Mouse (Mus musculus) v-Abl transformed pro-B cells (cell line): Measurements from ENCODE around the gene Bpifa6.
"Not testable (repeated sequence)": the region's sequence is repeated elsewhere in the genome, so short reads cannot be mapped to it uniquely, and the experiment has no call there.

Experiments used
- in situ Hi-C, 2 experiments: fragments of 400-800 bp; cut with MboI; formaldehyde crosslinking; loops; one replicate each; pipeline ENCODE4 v1.15.1; 2025; ENCODE audit not compliant: unreplicated experiment in 2 of 2

Gene Bpifa6

DNA sequence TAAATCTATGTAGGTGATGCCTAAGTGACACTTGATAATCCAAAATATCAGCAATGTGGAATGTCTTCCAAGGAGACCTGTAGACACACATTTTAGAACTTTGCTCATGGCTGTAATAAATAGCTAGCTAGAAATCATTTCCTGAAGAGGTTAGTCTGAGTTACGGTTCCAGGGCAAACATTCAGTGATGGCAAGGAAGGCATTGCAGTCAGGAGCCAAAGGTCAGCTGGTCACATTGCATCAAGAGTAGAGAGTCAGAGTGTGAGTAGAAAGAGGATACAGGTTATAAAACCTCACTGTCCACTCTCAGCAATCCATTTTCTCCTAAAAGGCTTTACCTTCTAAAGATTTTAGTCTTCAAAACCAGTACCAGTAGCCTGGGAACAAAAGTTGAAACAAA, 43.2 kb downstream of the Bpifa6 start:
- in situ Hi-C loops = no loop called here

DNA sequence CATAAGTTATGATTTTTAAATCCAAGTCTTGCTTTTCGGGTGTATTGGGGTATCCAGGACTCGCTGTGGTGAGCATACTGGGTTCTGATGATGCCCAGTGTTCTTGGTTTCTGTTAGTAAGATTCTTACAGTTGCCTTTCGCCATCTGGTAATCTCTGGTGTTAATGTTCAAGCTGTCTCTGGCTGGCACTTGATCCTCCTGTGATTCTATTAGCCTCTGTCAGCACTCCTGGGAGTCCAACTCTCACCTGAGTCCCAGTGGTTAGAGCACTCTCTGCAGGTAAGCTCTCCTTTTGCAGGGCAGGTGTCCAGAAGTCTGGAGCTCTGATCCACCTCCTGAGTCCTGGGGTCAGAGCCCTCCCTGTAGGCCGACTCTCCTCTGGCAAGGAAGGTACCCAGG, 49.9 kb downstream of the Bpifa6 start:
- in situ Hi-C loops = not testable (repeated sequence)

DNA sequence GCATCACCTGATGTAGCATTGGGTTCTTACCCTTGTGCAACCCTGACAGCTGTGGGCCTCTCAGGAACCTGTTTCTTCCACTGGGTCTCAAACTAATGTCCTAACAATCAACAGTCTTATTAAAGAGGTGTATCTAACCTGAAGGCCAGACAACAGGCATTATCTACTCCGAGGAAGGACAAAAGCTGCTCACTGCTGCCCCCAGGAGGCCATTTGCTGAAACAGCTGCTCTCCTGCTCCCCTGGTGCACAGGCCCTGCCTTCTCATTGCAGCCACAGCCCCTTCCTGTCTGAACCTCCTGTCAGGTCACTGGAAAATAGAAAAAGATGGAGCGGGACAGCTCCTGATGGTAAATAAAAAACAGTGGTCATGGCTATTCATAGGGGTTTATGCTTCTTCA, 64.2 kb downstream of the Bpifa6 start:
- in situ Hi-C loops = no loop called here

DNA sequence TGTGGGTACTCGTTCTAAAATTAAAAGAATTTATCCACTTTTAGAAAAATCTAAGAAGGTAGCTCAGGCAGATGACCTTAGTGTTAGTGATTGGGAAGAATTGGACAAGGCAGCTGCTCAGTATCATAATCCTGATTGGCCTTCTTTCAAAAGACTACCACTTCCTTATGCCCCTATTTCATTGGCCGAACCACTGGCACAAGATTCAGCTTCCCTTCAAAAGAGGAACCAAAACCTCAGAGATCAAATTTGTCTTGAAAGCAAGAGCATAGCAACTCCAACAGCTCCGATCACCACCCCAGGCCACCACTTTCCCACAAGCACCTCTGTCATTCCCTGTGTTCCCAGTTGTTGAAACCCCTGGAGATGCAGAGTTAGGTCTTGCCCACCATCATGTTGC, 70.0 kb downstream of the Bpifa6 start:
- in situ Hi-C loops = no loop called here
